Mouse (Mus musculus) kidney, adult 18-20 months (tissue): ENCODE measurements around the gene Iqcm.
"Not testable (repeated sequence)": the region's sequence is repeated elsewhere in the genome, so short reads cannot be mapped to it uniquely, and the experiment has no call there.

Source experiments
- DNase-seq: peaks from one replicate; pipeline ENCODE4 v3.0.0; 2021

Iqcm gene

GRCm38 (mm10) chr8:75448394-75448793 is at the start of gene Iqcm:
Iqcm (plus strand) TSS chr8:75448694.
- no peak for DNase-seq

- no peak for DNase-seq
These were observed 42.0 kb upstream of the Iqcm start, which contains the start of gene Gm10358 for GRCm38 (mm10) chr8:75406489-75406888. Gm10358 (minus strand) TSS chr8:75406589.

- not testable (repeated sequence) for DNase-seq
These were observed 32.8 kb upstream of the Iqcm start for GRCm38 (mm10) chr8:75415696-75416095.

GRCm38 (mm10) chr8:75476756-75477155 is 28.3 kb downstream of the Iqcm start:
- no peak for DNase-seq

GRCm38 (mm10) chr8:75489035-75489678 is 40.7 kb downstream of the Iqcm start:
- DNase-seq, result no peak

- DNase-seq, result no peak
These were observed 60.8 kb downstream of the Iqcm start for GRCm38 (mm10) chr8:75509299-75509698.

- DNase-seq, result no peak
These were observed 65.3 kb downstream of the Iqcm start for GRCm38 (mm10) chr8:75513786-75514185.

- no peak for DNase-seq
These were observed 100.8 kb downstream of the Iqcm start for GRCm38 (mm10) chr8:75549284-75549683.

GRCm38 (mm10) chr8:75596281-75596680 is 147.8 kb downstream of the Iqcm start:
- DNase-seq, result no peak

- no peak for DNase-seq
These were observed 194.5 kb downstream of the Iqcm start for GRCm38 (mm10) chr8:75642958-75643357.

GRCm38 (mm10) chr8:75659287-75659686 is 210.8 kb downstream of the Iqcm start:
- DNase-seq, result no peak

GRCm38 (mm10) chr8:75746561-75746960 is 298.1 kb downstream of the Iqcm start:
- DNase-seq, result no peak

- no peak for DNase-seq
These were observed 307.1 kb downstream of the Iqcm start for GRCm38 (mm10) chr8:75755596-75755995.

GRCm38 (mm10) chr8:75828468-75829132 is 380.1 kb downstream of the Iqcm start:
- no peak for DNase-seq

- no peak for DNase-seq
These were observed 386.8 kb downstream of the Iqcm start for GRCm38 (mm10) chr8:75835245-75835644.

- no peak for DNase-seq
These were observed 469.3 kb downstream of the Iqcm start for GRCm38 (mm10) chr8:75917603-75918344.

- DNase-seq, result no peak
These were observed 500.7 kb downstream of the Iqcm start for GRCm38 (mm10) chr8:75949166-75949565.

GRCm38 (mm10) chr8:75956016-75956415 is 507.5 kb downstream of the Iqcm start:
- DNase-seq, result no peak

GRCm38 (mm10) chr8:76018501-76018900 is 570.0 kb downstream of the Iqcm start:
- no peak for DNase-seq
